Mouse (Mus musculus) lung, adult 2 months (tissue): ENCODE results near the gene Gm49721. TPM values are rescaled to one million over a fixed set of nuclear protein-coding genes. Genes with fewer than 3 reads are reported as not detected.
"Not testable (repeated sequence)": the region's sequence is repeated elsewhere in the genome, so short reads cannot be mapped to it uniquely, and the experiment has no call there.

Experiments used
- DNase-seq: peaks from one replicate; pipeline ENCODE4 v3.0.0; 2022
- H3K4me1 ChIP-seq: fragments of 200-500 bp; 2 replicates; pipeline ENCODE4 v1.6.1; 2011; ENCODE audit warnings: low read length; ENCODE audit not compliant: control insufficient read depth, insufficient read depth
- H3K4me3 ChIP-seq: fragments of 200-500 bp; replicated peaks from 2 replicates; pipeline ENCODE3; 2011; ENCODE audit warnings: low read depth, mild to moderate bottlenecking, control low read depth, low read length; ENCODE audit errors: extremely low read depth
- POLR2A ChIP-seq: fragments of 200-500 bp; IDR thresholded peaks from 2 replicates; pipeline ENCODE4 v1.6.1; 2011; ENCODE audit warnings: low read depth, mild to moderate bottlenecking, control low read depth, low read length, borderline replicate concordance; ENCODE audit errors: extremely low read depth
- whole genome bisulfite sequencing: fragments of 180-500 bp; shearing (Covaris S2); methylation state at CpG from one replicate; pipeline ENCODE4 v1.1.7; 2018; 5-methylcytosine and 5-hydroxymethylcytosine counted together
- polyA plus RNA-seq: library from polyadenylated mRNA; depleted of rRNA; stranded (reverse); fragments of >200 nt; gene quantifications from 2 replicates; pipeline ENCODE4 v1.2.3, GENCODE M21; 2012; rRNA removed

Gene Gm49721
- polyA plus RNA-seq: 0.47 TPM in 1 of 2 replicates, not detected in the other

- not testable (repeated sequence) for H3K4me1 ChIP-seq, H3K4me3 ChIP-seq
- WGBS: 2% methylated on average over 53 of the region's 68 CpGs
- TF ChIP-seq POLR2A: peak; percentile 22; the same call in 1 of the 2 replicates
- DNase-seq: peak; percentile 72
These were observed at the start of gene Gm49721 for GRCm38 (mm10) chr17:6978287-6979248. Gene Gm49721, plus strand, starts transcription at chr17:6978904.

- H3K4me1 ChIP-seq, H3K4me3 ChIP-seq, DNase-seq: not testable (repeated sequence)
- 94% methylated on average over 7 of the region's 7 CpGs for WGBS
These were observed 47.1 kb upstream of the Gm49721 start for GRCm38 (mm10) chr17:6931625-6932024.

GRCm38 (mm10) chr17:6942560-6942959 lies 36.1 kb upstream of the Gm49721 start:
- not testable (repeated sequence) for H3K4me3 ChIP-seq, H3K4me1 ChIP-seq, DNase-seq
- no CpG with 5 or more reads among the region's 4 CpGs for WGBS

GRCm38 (mm10) chr17:6947637-6947983 lies 31.1 kb upstream of the Gm49721 start:
- not testable (repeated sequence) for DNase-seq, H3K4me3 ChIP-seq, H3K4me1 ChIP-seq
- WGBS: no CpG with 5 or more reads among the region's 8 CpGs

GRCm38 (mm10) chr17:6947984-6948768 lies 30.5 kb upstream of the Gm49721 start, which contains the start of gene Rsph3b:
Gene Rsph3b, minus strand, starts transcription at chr17:6948682.
- TF ChIP-seq POLR2A: peak; percentile 27; the same call in 1 of the 2 replicates
- not testable (repeated sequence) for H3K4me1 ChIP-seq
- peak within 1 kb of the TSS; percentile 58 for H3K4me3 ChIP-seq
- DNase-seq: peak; percentile 86
- under 1% methylated on average over 69 of the region's 73 CpGs for WGBS

GRCm38 (mm10) chr17:6948769-6949228 lies 29.9 kb upstream of the Gm49721 start:
- not testable (repeated sequence) for H3K4me3 ChIP-seq, H3K4me1 ChIP-seq, DNase-seq
- WGBS: 8% methylated on average over 9 of the region's 9 CpGs

- H3K4me1 ChIP-seq, H3K4me3 ChIP-seq, DNase-seq: not testable (repeated sequence)
- 74% methylated on average over 7 of the region's 8 CpGs for WGBS
These were observed 19.8 kb upstream of the Gm49721 start for GRCm38 (mm10) chr17:6958881-6959280.

GRCm38 (mm10) chr17:6959543-6960259 lies 19.0 kb upstream of the Gm49721 start:
- not testable (repeated sequence) for DNase-seq, H3K4me3 ChIP-seq, H3K4me1 ChIP-seq
- 49% methylated on average over 5 of the region's 6 CpGs for WGBS

- not testable (repeated sequence) for H3K4me3 ChIP-seq, DNase-seq, H3K4me1 ChIP-seq
- WGBS: 2% methylated on average over 12 of the region's 12 CpGs
These were observed 18.4 kb upstream of the Gm49721 start for GRCm38 (mm10) chr17:6960349-6960748.

GRCm38 (mm10) chr17:6960776-6961175 lies 17.9 kb upstream of the Gm49721 start, which contains the start of gene Tagap1:
Gene Tagap1, minus strand, starts transcription at chr17:6961156.
- WGBS: 1% methylated on average over 41 of the region's 51 CpGs
- peak; percentile 65 for DNase-seq
- H3K4me3 ChIP-seq: peak within 1 kb of the TSS; percentile 59
- not testable (repeated sequence) for H3K4me1 ChIP-seq

GRCm38 (mm10) chr17:6961181-6962000 lies 17.3 kb upstream of the Gm49721 start:
- not testable (repeated sequence) for H3K4me1 ChIP-seq
- WGBS: under 1% methylated on average over 19 of the region's 48 CpGs
- H3K4me3 ChIP-seq: peak overlapping the region; percentile 54
- peak; percentile 61 for DNase-seq

GRCm38 (mm10) chr17:6962339-6962738 lies 16.4 kb upstream of the Gm49721 start:
- DNase-seq, H3K4me1 ChIP-seq, H3K4me3 ChIP-seq: not testable (repeated sequence)
- WGBS: 62% methylated on average over 4 of the region's 6 CpGs

GRCm38 (mm10) chr17:6962936-6963335 lies 15.8 kb upstream of the Gm49721 start:
- H3K4me1 ChIP-seq, DNase-seq, H3K4me3 ChIP-seq: not testable (repeated sequence)
- WGBS: 20% methylated on average over 4 of the region's 4 CpGs
